Mouse (Mus musculus) heart, adult 2 months (tissue): ENCODE measurements at regions not wholly inside any gene's neighbourhood (a gene's known extent, or its start where the extent isn't known, plus 50 kb on each side); places are given as distances from the start of the nearest gene placed in this dataset.

Source experiments
- CTCF ChIP-seq: fragments of 200-600 bp; IDR thresholded peaks from 2 replicates; pipeline ENCODE4 v1.8.1; 2022; ENCODE audit warnings: antibody characterized with exemption, mild to moderate bottlenecking, moderate library complexity
- EP300 ChIP-seq: fragments of 200-500 bp; IDR thresholded peaks from 2 replicates; pipeline ENCODE4 v1.6.1; 2011; ENCODE audit warnings: low read depth, low read length, control low read depth; ENCODE audit not compliant: insufficient read depth
- POLR2A ChIP-seq: fragments of 200-500 bp; IDR thresholded peaks from 2 replicates; pipeline ENCODE4 v1.6.1; 2011; ENCODE audit warnings: mild to moderate bottlenecking, low read depth, low read length, control low read depth; ENCODE audit not compliant: insufficient read depth

GRCm38 (mm10) chr1:105117888-105118287 is 238.6 kb downstream of the Rnf152 start:
- no peak for TF ChIP-seq CTCF
- no peak for TF ChIP-seq EP300
- no peak for TF ChIP-seq POLR2A
